Mouse (Mus musculus): ENCODE data around the gene Aak1.
"Not testable (repeated sequence)": the region's sequence is repeated elsewhere in the genome, so short reads cannot be mapped to it uniquely, and the experiment has no call there.

Gene Aak1

GRCm38 (mm10) chr6:86841949-86842348 lies 7.4 kb upstream of the Aak1 start:
- DNase-seq = no peak

DNA sequence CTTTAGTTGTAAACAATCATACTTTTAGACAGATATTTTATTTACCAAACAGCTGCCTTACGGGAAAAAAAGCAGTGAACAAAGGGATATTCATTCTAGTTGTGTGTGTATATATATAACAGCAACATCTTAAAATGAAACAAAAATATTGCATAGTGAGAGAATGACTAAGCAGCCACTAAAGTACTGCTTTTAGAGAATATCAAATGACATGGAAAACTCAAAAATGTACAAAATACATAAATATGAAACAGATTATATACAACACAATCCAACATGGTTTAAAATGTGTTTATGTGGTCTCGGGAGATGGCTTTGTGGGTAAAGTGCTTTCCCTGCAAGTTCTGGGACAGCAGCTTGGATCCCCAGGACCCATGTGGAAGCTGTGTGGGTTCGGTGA lies 5.7 kb upstream of the Aak1 start:
- no peak for DNase-seq

- DNase-seq = no peak
Measured at GRCm38 (mm10) chr6:86846467-86846866, 2.9 kb upstream of the Aak1 start.

GRCm38 (mm10) chr6:86847816-86848215 lies 1.5 kb upstream of the Aak1 start:
- no peak for DNase-seq

DNA sequence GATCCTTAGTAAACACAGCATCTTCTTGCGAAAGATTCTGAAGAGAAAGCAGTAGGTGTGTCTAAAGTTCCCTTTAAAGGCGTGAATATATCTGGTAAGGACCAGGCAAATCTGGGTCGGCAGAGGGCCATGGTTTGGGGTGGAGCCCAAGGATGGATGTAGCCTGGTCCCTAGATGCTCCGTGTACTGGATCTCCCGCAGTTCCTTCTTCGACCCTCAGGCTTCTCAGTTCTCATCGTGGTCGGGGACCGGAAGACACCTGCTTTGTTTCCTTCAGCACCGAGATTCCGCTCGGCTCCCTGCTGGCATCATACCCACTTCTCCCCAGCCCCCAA lies 770 bp upstream of the Aak1 start:
- no peak for DNase-seq

- peak; percentile 36 to 38 for DNase-seq
Measured at GRCm38 (mm10) chr6:86849692-86850445, 552 bp downstream of the Aak1 start.

GRCm38 (mm10) chr6:86850588-86850987 lies 1.3 kb downstream of the Aak1 start:
- no peak for DNase-seq

DNA sequence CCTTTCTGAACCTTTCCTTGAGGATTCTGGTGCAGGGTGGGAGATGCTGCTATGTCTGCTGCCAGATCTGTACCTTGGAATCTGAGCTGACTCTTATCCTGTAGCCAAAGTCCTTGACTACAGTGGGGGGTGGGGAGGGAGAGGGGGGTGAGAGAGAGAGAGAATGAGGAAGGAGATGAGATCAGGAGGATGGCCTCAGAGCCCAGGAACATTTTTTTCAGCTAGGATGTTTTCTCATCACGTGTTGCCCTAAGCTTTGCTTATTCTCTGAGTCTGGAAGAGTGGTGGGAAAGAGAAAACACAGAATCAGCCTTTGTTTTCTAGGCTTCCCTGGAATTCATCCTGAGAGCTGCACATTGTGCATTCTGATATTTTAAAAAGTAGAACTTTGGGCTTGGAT lies 2.2 kb downstream of the Aak1 start:
- DNase-seq = no peak

GRCm38 (mm10) chr6:86853928-86854327 lies 4.6 kb downstream of the Aak1 start:
- no peak for DNase-seq

DNA sequence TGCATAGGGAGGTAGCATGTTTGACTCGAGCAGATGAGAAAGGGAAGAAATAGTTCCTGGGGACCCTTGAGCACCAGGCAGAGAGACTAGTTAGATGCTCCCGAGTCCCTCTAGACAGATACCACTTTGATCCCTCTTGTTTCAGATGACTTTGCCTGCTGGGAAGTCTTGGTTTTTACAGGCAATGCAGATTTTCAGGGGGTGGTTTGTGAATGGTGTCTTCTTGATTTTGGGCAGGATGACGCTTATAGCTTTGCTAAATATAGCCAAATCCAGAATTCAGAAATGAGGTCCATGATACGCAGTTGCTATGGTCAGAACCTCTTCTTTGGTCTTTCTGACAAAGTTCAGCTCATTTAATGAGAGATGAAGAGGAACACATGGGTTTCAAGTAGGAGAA lies 5.6 kb downstream of the Aak1 start:
- no peak for DNase-seq

GRCm38 (mm10) chr6:86858606-86859005 lies 9.3 kb downstream of the Aak1 start:
- DNase-seq = no peak

GRCm38 (mm10) chr6:86860732-86861463 lies 11.6 kb downstream of the Aak1 start:
- peak in 1 of 2 experiments; percentile 32 for DNase-seq

DNA sequence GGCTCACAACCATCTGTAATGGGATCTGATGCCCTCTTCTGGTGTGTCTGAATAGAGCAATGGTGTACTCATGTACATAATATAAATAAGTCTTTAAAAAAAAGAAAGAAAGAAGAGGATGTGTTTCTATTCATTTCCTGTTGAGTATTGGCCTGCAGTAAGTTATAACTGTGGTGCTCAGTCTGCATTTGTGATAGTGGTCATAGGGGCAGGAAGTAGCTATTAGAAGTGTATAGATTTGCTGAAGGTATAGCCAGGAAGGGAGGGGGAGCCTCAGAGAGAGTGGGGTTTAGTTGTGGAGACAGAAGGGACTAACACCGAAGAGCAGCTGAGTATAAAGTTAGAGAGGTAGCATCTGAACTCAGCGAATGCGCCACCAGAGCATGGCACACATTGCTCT lies 15.0 kb downstream of the Aak1 start:
- no peak for DNase-seq

DNA sequence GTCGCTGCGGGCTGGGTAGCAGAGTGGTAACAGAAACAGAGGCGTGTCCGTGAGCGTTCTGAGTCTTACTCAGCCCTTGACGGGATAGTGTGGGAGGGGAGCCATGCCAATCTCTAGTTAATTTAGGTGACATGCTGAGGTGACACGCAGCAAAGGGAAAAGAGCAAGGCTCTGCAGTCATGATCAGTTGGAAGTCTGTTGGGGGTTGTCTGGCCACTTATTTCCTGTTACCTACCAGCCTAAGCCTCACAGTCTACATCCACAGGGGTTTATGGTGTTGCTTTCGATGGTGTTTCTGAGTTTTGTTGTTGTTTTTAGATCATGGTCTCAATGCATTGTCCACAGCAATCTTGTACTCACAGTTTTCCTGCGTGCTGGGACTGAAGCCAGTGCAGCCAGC lies 21.0 kb downstream of the Aak1 start:
- DNase-seq = no peak

DNA sequence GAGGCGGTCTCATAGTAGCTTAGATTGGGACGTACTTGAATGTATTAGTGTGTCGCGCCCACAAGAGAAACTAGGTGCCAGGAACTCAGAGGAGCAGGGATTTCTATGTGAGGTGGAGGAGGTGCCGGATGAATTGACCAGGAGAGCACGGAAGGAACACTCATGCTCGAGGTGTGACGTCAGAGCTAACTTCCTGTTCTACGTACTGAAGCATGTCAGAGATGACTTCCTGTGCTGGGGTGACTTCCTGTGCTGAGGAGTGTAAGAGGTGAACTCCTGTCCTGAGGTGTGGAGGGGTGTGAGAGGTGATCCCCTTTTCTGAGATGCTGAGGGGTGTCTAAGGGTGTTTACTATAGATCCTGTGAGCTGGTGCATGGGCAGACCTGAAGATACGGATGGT lies 22.5 kb downstream of the Aak1 start:
- no peak for DNase-seq

DNA sequence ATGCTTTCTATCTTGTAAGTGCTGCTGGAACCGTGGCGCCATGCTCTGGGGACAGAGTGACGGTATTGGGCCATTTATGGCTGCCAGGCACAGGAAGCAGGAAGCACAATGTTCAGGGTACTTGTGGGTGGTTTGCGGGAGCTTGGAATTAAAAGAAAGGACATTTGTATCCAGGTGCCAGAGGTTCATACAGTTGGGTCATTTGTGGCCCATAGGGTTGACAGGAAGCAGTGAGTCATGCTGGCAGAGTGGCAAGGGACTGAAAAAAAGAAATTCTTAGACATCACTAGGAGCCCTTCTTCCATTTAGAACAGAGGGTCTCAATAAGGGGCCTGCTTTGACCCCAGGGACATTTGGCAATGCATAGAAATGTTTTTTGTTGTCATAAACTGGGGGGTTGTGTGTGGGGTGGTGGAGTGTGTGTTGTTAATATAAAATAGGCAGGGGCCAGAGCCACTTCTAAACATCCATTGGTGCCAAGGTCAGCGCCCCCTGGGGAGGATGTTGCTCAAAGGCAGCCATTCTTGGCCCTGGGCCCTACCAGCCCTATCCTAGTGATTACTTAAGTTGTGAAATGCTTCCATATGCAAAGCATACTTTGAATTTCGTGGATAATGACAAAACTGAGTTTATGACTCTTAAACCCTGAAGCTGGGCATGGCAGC lies 25.5 kb downstream of the Aak1 start:
- DNase-seq = peak; percentile 48 to 81

DNA sequence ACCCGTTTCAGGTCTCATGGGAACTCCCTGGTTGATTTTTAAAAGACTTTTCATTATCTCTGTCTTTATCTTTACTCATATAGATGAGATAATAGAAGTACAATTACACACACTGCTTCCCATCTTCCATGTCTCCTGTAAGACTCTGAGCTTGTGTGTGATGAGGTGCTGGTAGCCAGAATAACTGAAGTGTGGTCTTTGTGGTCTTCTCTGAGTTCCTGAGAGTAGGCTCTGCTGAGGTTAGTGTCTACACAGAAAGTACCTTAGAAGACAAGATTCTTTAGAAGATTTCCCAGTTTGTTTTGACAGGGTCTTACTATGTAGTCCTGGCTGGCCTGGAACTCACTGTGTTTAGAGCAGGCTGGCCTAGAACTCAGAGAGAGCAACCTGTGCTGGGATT lies 27.1 kb downstream of the Aak1 start:
- DNase-seq = no peak

GRCm38 (mm10) chr6:86878656-86879055 lies 29.3 kb downstream of the Aak1 start:
- not testable (repeated sequence) for DNase-seq

- DNase-seq = peak in 1 of 2 experiments; percentile 40
Measured at GRCm38 (mm10) chr6:86879314-86879713, 30.0 kb downstream of the Aak1 start.

DNA sequence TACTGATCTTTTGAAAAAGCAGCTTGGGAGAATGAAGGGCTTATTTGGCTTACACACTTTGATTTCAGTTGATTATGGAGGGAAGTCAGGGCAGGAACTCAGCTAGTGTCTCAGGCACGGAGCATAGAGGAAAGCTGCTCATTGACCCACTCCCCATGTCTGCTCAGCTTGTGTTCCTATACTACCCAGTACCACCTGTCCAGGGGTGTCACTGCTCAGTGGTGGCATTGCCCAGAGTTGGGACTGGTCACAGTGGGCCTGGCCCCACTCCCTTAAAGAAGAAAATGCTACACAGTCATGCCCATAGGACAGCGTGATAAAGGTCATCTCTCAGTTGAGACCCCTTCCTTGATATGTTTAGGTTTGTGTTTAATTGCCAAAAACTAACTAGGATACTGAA lies 34.9 kb downstream of the Aak1 start:
- no peak for DNase-seq

GRCm38 (mm10) chr6:86884746-86885145 lies 35.4 kb downstream of the Aak1 start:
- DNase-seq = no peak

GRCm38 (mm10) chr6:86885816-86886529 lies 36.7 kb downstream of the Aak1 start:
- DNase-seq = no peak

- DNase-seq = no peak
Measured at GRCm38 (mm10) chr6:86886803-86887202, 37.5 kb downstream of the Aak1 start.
